In genomic region chr2:132316041-132316808, GRCm38 (mm10) we compare ENCODE assay signal across 8 mouse cellular contexts. TPM values are rescaled to one million over a fixed set of nuclear protein-coding genes. Genes with fewer than 3 reads are reported as not detected.
DNase-seq lines count a peak whose midpoint lies in the region; ATAC-seq and TF ChIP-seq lines count a peak whose summit lies in the region.

No protein-coding gene starts in this region.

- H3K27ac ChIP-seq in olfactory bulb, adult 2 months (ENCODE audit: insufficient read depth, low read depth, low read length), result no peak overlapping the region

- H3K4me3 ChIP-seq in lung, adult 2 months (replicated peaks; ENCODE audit: extremely low read depth, low read depth, low read length), result no peak overlapping the region
- H3K4me3 ChIP-seq in olfactory bulb, adult 2 months (ENCODE audit: insufficient read depth, low read depth, low read length), result no peak overlapping the region

- intact Hi-C loops in heart, postnatal 10 days (cut with DNase I), result loop anchor here (1.0 to 10.0 kb wide), 4 partner anchors 53 to 591 kb away; partner anchors contain the start of gene Cds2

- peak; percentile 85; the same call in 1 of the 2 replicates for ATAC-seq in erythroid progenitor cell, adult 5-6 weeks (replicated peaks; ENCODE audit: low FRiP score, poor library complexity, severe bottlenecking)

- no peaks in the 10 kb centered on the region for H3K4me1 ChIP-seq in lung, adult 2 months (ENCODE audit: control insufficient read depth, insufficient read depth, low read length)
- no peaks in the 10 kb centered on the region; the same call in 1 of the 2 replicates for H3K4me1 ChIP-seq in olfactory bulb, adult 2 months (ENCODE audit: control insufficient read depth, insufficient read depth, low read length)

- TF ChIP-seq POLR2A in brain, embryonic 14.5 days (IDR thresholded peaks at IDR 0.05; ENCODE audit: borderline replicate concordance, extremely low read depth, insufficient read depth, insufficient read length, poor library complexity, severe bottlenecking), result no peak
- TF ChIP-seq POLR2A in lung, adult 2 months (IDR thresholded peaks at IDR 0.05; ENCODE audit: borderline replicate concordance, extremely low read depth, low read depth, low read length), result no peak
- TF ChIP-seq POLR2A in olfactory bulb, adult 2 months (IDR thresholded peaks at IDR 0.05; ENCODE audit: insufficient read depth, low read depth, low read length), result no peak

- 41% methylated on average over 8 of the region's 8 CpGs for WGBS in lung, adult 2 months
- WGBS in olfactory bulb, adult 2 months, result 34% methylated on average over 8 of the region's 8 CpGs

- peak; percentile 97 for TF ChIP-seq CTCF in brain, embryonic 14.5 days (IDR thresholded peaks at IDR 0.05; ENCODE audit: borderline replicate concordance, extremely low read depth, insufficient read depth, insufficient read length)
- peak; percentile 97 for TF ChIP-seq CTCF in lung, adult 2 months (IDR thresholded peaks at IDR 0.05; ENCODE audit: insufficient read depth, low read length)
- peak; percentile 86 for TF ChIP-seq CTCF in olfactory bulb, adult 2 months (IDR thresholded peaks at IDR 0.05; ENCODE audit: insufficient read depth, low read depth, low read length)

- DNase-seq in ES-CJ7 (ENCODE audit: low read depth, low spot score), result peak; percentile 76
- DNase-seq in brain, embryonic 14.5 days (ENCODE audit: low read depth), result peak; percentile 92
- DNase-seq in heart, postnatal 10 days, result peak; percentile 74 to 80
- DNase-seq in kidney, postnatal 25 days, result peak; percentile 68 to 70
- peak; percentile 24 for DNase-seq in lung, adult 2 months
- DNase-seq in thymus, postnatal 36 days, result peak; percentile 44 to 56

RNA-seq across cellular contexts. Expression of gene Cds2, which starts 53.3 kb away (rescaled TPM):
- 39.5 and 59.5 TPM in 2 replicates for polyA plus RNA-seq in brain, embryonic 14.5 days (2012; rRNA removed)
- 12.6 and 16.2 TPM in 2 replicates for total RNA-seq in erythroid progenitor cell, adult 5-6 weeks (2015; ENCODE audit: low replicate concordance)
- total RNA-seq in erythroid progenitor cell, adult 5-6 weeks (2017; ENCODE audit: low replicate concordance), result 5.9 and 7.9 TPM in 2 replicates
- 10 to 100 TPM; 82.3 to 85.3 TPM for total RNA-seq in heart, postnatal 10 days (2021)
- 67.1 and 76.5 TPM in 2 replicates for polyA plus RNA-seq in lung, adult 2 months (2012; rRNA removed)
- 109 and 181 TPM in 2 replicates for polyA plus RNA-seq in olfactory bulb, adult 2 months (2012; ENCODE audit: insufficient read depth, insufficient read length, low replicate concordance, missing spikeins)

Comparison
In these comparisons a context has a peak if more than half of its experiments do, and no peak if none do; other contexts are left out.
1. DNase-seq: peak in every context shown above with its lines; median percentile 92 in brain, embryonic 14.5 days; 77 in heart, postnatal 10 days; 76 in ES-CJ7; 69 in kidney, postnatal 25 days; 50 in thymus, postnatal 36 days; 24 in lung, adult 2 months.